Mouse (Mus musculus): ENCODE data around the gene Neurl4. TPM values are rescaled to one million over a fixed set of nuclear protein-coding genes. Genes with fewer than 3 reads are reported as not detected.
"Not testable (repeated sequence)": the region's sequence is repeated elsewhere in the genome, so short reads cannot be mapped to it uniquely, and the experiment has no call there.

The Neurl4 gene
- polyA plus RNA-seq, 1 experiment: 17.6 TPM

- Histone ChIP-seq H3K27me3 (replicated peaks) (no peaks in the 10 kb centered on the region), H3K36me3 (replicated peaks; ENCODE audit: low read length) (peaks cover 51% of the 10 kb centered on the region), H3K9me3 (no peaks in the 10 kb centered on the region), H3K4me3 (replicated peaks) (peak overlapping the region; percentile 29), H3K4me1 (peaks cover 70% of the 10 kb centered on the region)
- TF ChIP-seq GATA1 (IDR thresholded peaks at IDR 0.05; ENCODE audit: borderline replicate concordance, low read length) (no peak), FLI1 (IDR thresholded peaks at IDR 0.05; ENCODE audit: low read length) (no peak)
Measured at GRCm38 (mm10) chr11:69918118-69918517, 17.2 kb downstream of the Neurl4 start.

DNA sequence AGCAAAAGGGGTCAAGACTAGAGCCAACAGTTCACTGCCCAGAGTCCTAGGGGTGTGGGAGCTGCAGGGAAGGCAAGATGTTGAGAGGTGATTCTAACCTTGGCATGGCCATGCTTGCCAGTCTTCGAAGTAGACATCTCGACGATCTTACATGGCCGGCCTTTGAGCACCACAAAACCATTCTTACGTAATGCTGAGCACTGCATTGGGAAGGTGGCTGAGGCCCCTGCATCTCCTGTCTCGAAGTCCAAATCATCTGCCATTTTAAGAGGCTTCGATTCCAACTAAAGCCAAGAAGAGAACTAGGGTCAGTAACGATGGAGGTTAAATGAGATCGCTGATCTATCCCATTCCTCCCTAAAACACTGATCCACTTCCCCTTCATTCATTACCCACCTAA, 18.2 kb downstream of the Neurl4 start:
- no peak for TF ChIP-seq FLI1 (IDR thresholded peaks at IDR 0.05; ENCODE audit: low read length)
- no peak for TF ChIP-seq GATA1 (IDR thresholded peaks at IDR 0.05; ENCODE audit: borderline replicate concordance, low read length)
- Histone ChIP-seq H3K4me3 (replicated peaks) (peak overlapping the region; percentile 99), H3K36me3 (replicated peaks; ENCODE audit: low read length) (peaks cover 47% of the 10 kb centered on the region), H3K9me3 (no peaks in the 10 kb centered on the region), H3K4me1 (peaks cover 72% of the 10 kb centered on the region), H3K27me3 (replicated peaks) (no peaks in the 10 kb centered on the region)

GRCm38 (mm10) chr11:69919661-69920265, 18.9 kb downstream of the Neurl4 start:
- Histone ChIP-seq H3K9me3 (no peaks in the 10 kb centered on the region), H3K4me1 (peaks cover 68% of the 10 kb centered on the region), H3K36me3 (replicated peaks; ENCODE audit: low read length) (peaks cover 47% of the 10 kb centered on the region), H3K4me3 (replicated peaks) (peak overlapping the region; percentile 99), H3K27me3 (replicated peaks) (no peaks in the 10 kb centered on the region)
- no peak; the same call in 1 of the 2 replicates for TF ChIP-seq FLI1 (IDR thresholded peaks at IDR 0.05; ENCODE audit: low read length)
- no peak for TF ChIP-seq GATA1 (IDR thresholded peaks at IDR 0.05; ENCODE audit: borderline replicate concordance, low read length)

DNA sequence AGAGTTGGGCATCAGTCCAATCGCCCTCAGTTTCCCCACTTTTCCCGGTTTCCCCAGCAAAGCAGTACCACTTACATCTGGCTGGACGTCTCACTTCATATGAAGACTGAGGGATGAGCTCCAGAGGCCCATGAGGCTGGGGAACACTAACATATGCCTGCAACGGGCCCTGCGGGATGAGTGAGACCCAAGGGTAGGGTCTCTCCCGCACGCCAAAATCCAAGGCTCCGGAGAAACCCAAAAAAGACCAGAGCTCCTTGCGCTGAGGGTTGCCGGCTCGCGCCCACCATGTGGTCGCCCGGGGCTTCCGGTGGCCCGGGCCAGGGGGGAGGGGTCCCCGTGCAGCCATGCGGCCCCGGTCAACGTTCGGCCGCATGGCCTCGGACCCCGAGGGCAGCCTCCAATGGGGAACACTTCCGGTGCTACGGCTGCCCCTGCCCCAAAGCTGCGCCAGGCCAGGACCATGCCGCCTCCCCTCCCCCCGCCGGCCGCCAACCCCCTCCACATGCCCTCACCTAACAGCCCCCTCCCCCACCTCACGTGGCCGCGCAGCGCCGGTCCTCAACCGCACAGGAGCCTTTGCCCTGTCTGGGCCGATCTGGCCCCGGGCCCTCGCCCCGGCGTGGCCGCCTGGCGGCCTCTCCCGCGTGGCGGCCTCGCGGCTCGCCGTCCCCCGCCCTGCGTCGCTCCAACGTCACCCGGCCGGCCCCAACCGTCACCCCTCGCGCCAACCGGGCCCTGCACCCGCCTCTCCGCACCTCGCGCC, 19.6 kb downstream of the Neurl4 start:
- Histone ChIP-seq H3K36me3 (replicated peaks; ENCODE audit: low read length) (peaks cover 40% of the 10 kb centered on the region), H3K9me3 (no peaks in the 10 kb centered on the region), H3K4me3 (replicated peaks) (peak overlapping the region; percentile 99), H3K27me3 (replicated peaks) (no peaks in the 10 kb centered on the region), H3K4me1 (peaks cover 61% of the 10 kb centered on the region)
- TF ChIP-seq FLI1 (IDR thresholded peaks at IDR 0.05; ENCODE audit: low read length) (no peak), GATA1 (IDR thresholded peaks at IDR 0.05; ENCODE audit: borderline replicate concordance, low read length) (no peak)

GRCm38 (mm10) chr11:69921114-69922011, 20.5 kb downstream of the Neurl4 start, which contains the start of gene Eif5a:
Gene Eif5a, minus strand, starts transcription at chr11:69921958.
- Histone ChIP-seq H3K36me3 (replicated peaks; ENCODE audit: low read length) (peaks cover 31% of the 10 kb centered on the region), H3K4me3 (replicated peaks) (peak within 1 kb of the TSS; percentile 99), H3K4me1 (peaks cover 52% of the 10 kb centered on the region), H3K9me3 (no peaks in the 10 kb centered on the region), H3K27me3 (replicated peaks) (no peaks in the 10 kb centered on the region)
- TF ChIP-seq FLI1 (IDR thresholded peaks at IDR 0.05; ENCODE audit: low read length): no peak
- no peak for TF ChIP-seq GATA1 (IDR thresholded peaks at IDR 0.05; ENCODE audit: borderline replicate concordance, low read length)

DNA sequence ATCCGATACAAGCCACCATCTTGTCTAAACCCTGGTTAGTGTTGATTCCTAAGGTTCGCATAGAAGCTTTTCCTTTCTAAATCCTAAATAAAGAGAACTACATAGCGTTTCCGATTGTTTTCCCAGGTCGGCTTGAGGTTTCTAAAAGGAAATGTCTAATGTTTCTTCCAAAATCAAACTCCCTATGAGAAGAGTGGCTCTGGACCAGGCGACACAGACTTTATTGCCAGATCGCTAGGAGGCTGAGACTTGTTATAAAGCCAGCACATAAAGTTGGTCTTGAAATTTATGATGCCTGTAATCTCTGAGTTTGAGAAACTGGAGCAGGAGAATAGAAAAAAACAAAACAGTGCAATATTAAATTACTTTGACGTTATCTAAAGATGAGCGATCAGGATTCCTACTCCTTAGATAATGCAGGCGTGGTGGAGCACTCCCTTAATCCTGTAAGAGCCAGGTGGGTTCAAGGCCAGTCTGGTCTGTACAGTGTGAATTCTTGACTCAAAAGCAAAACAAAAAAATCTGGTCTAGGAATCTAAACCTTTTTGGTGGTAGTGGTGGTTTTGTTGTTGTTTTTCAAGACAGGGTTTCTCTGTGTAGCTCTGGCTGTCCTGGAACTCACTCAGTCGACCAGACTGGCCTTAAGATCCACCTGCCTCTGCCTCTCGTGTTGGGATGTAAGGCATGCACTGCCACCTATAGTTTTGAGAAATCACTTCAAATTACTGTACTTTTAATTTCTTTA, 21.3 kb downstream of the Neurl4 start:
- H3K4me1 ChIP-seq: peaks cover 43% of the 10 kb centered on the region
- H3K27me3 ChIP-seq (replicated peaks): no peaks in the 10 kb centered on the region
- peaks cover 23% of the 10 kb centered on the region for H3K36me3 ChIP-seq (replicated peaks; ENCODE audit: low read length)
- H3K4me3 ChIP-seq (replicated peaks): peak overlapping the region; percentile 99
- no peaks in the 10 kb centered on the region for H3K9me3 ChIP-seq
- TF ChIP-seq FLI1 (IDR thresholded peaks at IDR 0.05; ENCODE audit: low read length): no peak
- TF ChIP-seq GATA1 (IDR thresholded peaks at IDR 0.05; ENCODE audit: borderline replicate concordance, low read length): no peak

GRCm38 (mm10) chr11:69922796-69923195, 21.9 kb downstream of the Neurl4 start:
- Histone ChIP-seq H3K36me3 (replicated peaks; ENCODE audit: low read length) (peaks cover 17% of the 10 kb centered on the region), H3K9me3 (no peaks in the 10 kb centered on the region), H3K4me1 (peaks cover 37% of the 10 kb centered on the region), H3K4me3 (replicated peaks) (peak overlapping the region; percentile 99), H3K27me3 (replicated peaks) (no peaks in the 10 kb centered on the region)
- TF ChIP-seq FLI1 (IDR thresholded peaks at IDR 0.05; ENCODE audit: low read length): no peak
- no peak for TF ChIP-seq GATA1 (IDR thresholded peaks at IDR 0.05; ENCODE audit: borderline replicate concordance, low read length)

GRCm38 (mm10) chr11:69927501-69927900, 26.6 kb downstream of the Neurl4 start:
- H3K4me1 ChIP-seq: peaks cover 33% of the 10 kb centered on the region
- no peaks in the 10 kb centered on the region for H3K36me3 ChIP-seq (replicated peaks; ENCODE audit: low read length)
- H3K27me3 ChIP-seq (replicated peaks): no peaks in the 10 kb centered on the region
- H3K4me3 ChIP-seq (replicated peaks): no peak overlapping the region
- H3K9me3 ChIP-seq: no peaks in the 10 kb centered on the region
- TF ChIP-seq FLI1 (IDR thresholded peaks at IDR 0.05; ENCODE audit: low read length): no peak
- no peak for TF ChIP-seq GATA1 (IDR thresholded peaks at IDR 0.05; ENCODE audit: borderline replicate concordance, low read length)

- no peak for TF ChIP-seq GATA1 (IDR thresholded peaks at IDR 0.05; ENCODE audit: borderline replicate concordance, low read length)
- Histone ChIP-seq H3K4me1 (peaks cover 31% of the 10 kb centered on the region), H3K36me3 (replicated peaks; ENCODE audit: low read length) (no peaks in the 10 kb centered on the region), H3K27me3 (replicated peaks) (peaks cover 5% of the 10 kb centered on the region), H3K4me3 (replicated peaks) (no peak overlapping the region), H3K9me3 (no peaks in the 10 kb centered on the region)
Measured at GRCm38 (mm10) chr11:69929712-69930111, 28.8 kb downstream of the Neurl4 start.

DNA sequence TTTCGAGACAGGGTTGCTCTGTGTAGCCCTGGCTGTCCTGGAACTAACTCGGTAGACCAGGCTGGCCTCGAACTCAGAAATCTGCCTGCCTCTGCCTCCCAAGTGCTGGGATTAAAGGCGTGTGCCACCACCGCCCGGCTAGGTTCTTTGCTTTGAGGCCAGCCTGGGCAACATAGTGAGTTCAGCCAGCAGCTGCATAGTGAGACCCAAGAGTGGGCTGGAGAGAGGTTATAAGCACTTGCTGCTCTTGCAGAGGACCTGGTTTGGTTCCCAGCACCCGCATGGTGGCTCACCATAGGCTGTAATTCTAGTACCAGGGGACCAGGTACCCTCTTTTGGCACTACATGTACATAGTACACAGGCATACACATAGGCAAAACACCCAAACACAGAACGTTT, 29.3 kb downstream of the Neurl4 start:
- H3K4me1 ChIP-seq: peaks cover 35% of the 10 kb centered on the region
- not testable (repeated sequence) for H3K9me3 ChIP-seq; H3K27me3 ChIP-seq (replicated peaks); H3K36me3 ChIP-seq (replicated peaks; ENCODE audit: low read length); H3K4me3 ChIP-seq (replicated peaks)
